Mouse (Mus musculus): Measurements from ENCODE around the gene Ctsz.
A peak's percentile ranks its signal among the peaks of the same experiment; 100 is the strongest.

The Ctsz gene

GRCm38 (mm10) chr2:174441898-174442297, 3.1 kb upstream of the Ctsz start:
- DNase-seq (ENCODE audit: low read depth, low spot score), result no peak

DNA sequence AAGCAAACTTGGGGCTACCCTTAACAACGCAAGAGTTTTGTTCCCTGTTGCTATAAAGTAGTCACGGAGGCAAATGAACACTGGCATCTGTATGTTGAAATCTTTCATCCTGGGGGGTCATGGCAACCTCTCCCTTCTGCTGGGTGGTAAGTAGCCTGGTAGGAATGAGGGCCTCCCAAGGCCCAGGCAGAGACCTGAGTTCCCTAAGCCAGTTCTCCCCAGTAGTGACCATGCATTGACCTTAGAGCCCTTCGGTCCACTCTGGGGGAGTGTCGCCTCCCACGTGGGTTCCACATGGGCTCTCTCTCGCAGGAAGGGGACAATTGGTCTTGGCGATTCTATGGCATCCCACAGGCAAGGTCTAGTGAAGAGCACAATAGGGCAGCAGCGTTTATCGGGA, 1.1 kb upstream of the Ctsz start:
- DNase-seq (ENCODE audit: low read depth, low spot score), result no peak

DNA sequence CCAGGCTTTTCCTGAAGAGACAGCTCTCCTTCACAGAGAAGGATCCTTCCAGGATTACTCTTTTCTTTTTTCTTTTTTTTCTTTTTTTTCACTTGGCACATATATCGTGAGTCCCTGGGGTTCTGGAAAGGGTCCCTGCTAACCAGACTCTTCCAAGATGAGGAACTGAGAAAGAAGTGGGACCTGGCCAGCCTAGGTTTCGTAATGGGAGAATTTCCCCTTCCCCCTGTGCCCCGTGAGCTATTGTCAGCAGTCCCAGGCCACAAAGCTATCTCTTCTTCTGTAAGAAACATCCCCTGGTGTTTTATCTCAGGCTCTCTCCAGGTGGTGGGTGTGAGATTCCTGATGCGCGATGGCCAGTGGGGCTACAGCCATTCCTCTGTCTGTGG, 605 bp upstream of the Ctsz start:
- no peak for DNase-seq (ENCODE audit: low read depth, low spot score)

- no peak for DNase-seq (ENCODE audit: low read depth, low spot score)
Measured at GRCm38 (mm10) chr2:174438181-174438580, 658 bp downstream of the Ctsz start.

DNA sequence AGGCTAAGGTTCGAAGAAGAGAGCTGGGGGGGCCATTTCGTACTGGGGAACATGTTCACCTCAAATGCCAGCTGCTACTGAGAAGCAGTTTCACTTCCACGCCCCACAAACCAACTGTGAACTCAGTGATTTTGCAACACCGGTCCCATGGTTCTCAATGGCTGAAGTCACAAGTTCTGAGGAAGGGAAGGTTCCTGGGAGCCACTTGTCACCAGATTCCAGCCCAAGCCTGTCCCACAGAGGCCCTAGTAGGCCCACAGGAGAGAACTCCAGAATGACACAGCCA, 1.2 kb downstream of the Ctsz start:
- DNase-seq (ENCODE audit: low read depth, low spot score), result no peak

DNA sequence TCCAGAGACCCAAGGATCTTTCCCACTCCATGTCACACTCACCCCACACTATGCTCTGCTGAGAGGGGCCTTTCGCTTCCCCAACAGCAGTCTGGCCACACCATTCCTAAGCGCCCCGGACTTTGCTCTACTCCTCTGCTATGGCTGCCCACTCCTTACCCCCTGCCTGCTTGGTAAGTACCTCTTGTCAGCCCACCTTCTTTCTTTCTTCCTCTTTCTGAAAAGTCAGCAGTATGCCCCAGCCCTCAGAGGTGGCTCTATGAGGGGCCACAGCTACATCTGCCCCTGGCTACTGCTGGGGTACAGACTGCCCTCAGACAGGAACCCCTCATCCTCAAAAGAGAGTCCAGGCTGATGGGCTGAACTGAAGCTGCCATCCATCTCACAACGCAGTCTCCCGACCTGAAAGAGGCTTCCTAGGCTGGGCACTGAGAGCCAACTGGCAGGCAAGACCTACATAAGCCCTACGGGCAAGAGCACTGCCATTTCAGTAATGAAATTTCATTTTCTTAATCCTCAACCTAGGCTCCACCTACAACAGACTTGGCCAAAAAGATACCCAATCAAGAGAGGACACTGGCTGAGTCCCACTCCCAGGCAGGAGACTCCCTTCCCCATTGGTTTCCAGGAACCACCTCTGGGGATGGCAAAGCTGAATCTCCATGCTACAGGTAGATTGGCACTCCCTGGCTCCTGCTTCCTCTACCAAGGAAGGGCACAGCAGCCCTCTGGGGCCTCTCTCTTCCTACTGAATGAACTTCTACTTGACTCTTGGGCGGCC, 1.7 kb downstream of the Ctsz start:
- no peak for DNase-seq (ENCODE audit: low read depth, low spot score)

- no peak for DNase-seq (ENCODE audit: low read depth, low spot score)
Measured at GRCm38 (mm10) chr2:174436076-174436701, 2.6 kb downstream of the Ctsz start.

DNA sequence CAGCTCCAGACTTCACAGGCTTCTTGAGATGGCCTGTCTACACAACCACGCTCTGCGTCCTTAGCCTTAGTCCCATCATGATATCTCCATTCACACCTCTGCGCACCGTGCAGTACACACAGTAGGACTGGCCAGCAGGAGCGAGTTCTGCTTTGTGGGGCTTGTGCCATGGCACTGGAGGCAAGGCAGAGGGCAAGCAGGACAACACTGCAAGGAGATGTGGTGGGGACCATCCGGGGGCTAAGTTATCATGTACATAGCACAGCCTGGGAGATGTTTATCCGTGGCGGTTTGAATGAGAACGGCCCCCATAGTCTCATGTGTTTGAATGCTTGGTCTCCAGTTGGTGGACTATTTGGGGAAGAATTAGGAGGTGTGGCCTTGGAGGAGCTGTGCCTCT, 3.9 kb downstream of the Ctsz start:
- no peak for DNase-seq (ENCODE audit: low read depth, low spot score)

DNA sequence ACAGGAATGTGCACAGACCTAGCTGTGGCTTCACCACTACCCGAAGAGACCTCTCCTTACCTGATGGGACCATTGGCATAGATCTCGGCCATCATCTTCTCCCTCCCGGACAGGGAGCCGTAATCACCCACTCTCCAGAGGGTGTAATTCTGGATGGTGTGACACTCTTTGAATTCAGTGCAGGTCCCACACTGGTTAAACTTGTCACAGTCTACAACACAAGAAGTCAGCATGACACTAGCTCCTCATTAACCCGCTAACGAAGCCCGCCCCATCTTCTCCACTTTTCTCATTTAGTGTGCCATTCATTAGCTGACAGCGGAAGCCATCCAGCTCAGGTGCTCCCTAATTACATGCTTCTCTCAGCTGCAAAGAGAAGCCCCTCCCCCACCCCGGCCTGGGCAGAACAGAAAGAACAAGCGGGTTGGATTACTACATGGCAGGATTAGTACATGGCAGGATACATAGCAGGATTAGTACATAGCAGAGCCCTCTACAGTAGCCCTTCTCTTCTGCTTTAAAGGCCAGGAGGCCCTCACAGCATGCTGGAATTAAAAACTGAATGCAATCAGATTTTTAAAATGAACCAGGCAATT, 9.7 kb downstream of the Ctsz start:
- DNase-seq (ENCODE audit: low read depth, low spot score), result no peak

DNA sequence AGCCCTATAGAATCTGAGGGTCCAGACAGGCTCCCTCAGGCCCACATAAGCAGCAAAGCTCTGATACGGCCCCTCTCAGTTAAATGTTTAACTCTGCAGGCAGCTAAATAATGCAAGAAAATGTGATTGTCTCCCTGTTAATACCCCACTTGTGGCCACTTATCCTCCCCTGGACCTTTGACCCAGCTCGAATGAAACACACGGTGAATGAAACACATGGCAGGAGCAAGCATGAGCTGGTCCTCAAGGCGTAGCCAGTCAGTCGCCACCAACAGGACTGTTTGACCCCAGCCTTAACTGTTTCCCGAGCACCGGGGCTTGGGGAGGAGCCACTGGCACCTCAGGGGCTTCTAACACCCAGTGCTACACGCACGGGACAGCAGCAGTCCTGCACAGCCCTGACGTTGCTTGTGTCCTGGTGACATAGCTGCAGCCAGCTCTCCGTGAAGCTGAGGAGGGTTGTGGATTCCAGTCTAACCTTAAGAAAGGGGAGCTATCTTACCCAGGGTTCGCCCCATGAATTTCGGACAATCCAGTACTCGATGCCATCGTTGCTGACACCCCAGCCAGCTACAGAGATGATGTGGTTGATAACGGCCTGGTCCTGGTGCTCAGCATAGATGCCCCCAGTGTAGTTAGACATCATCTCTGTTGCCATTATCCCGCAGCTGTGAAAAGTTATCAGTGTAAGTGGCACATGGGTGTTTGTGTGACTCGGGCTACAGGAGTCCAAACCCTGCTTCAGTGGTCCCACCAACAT, 10.6 kb downstream of the Ctsz start:
- no peak for DNase-seq (ENCODE audit: low read depth, low spot score)

DNA sequence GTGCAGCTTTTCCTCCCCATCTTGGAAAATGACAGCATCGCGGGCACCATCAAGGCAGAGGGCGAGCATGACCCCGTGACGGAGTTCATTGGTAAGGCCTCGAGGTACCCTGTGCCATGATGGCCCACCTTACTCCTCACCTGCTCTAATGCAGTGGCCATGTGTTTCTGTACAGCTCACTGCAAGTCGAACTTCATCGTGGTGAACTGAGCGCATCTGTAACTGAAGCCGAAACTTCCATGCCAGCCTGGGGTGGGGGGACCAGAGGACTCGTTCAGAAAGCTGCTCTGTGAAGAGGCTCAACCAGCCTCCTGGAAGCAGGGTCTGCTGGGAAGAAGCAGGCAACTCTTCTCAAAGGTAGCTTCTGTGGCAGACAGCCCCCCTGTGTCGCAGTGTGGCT, 12.0 kb downstream of the Ctsz start:
- no peak for DNase-seq (ENCODE audit: low read depth, low spot score)

DNA sequence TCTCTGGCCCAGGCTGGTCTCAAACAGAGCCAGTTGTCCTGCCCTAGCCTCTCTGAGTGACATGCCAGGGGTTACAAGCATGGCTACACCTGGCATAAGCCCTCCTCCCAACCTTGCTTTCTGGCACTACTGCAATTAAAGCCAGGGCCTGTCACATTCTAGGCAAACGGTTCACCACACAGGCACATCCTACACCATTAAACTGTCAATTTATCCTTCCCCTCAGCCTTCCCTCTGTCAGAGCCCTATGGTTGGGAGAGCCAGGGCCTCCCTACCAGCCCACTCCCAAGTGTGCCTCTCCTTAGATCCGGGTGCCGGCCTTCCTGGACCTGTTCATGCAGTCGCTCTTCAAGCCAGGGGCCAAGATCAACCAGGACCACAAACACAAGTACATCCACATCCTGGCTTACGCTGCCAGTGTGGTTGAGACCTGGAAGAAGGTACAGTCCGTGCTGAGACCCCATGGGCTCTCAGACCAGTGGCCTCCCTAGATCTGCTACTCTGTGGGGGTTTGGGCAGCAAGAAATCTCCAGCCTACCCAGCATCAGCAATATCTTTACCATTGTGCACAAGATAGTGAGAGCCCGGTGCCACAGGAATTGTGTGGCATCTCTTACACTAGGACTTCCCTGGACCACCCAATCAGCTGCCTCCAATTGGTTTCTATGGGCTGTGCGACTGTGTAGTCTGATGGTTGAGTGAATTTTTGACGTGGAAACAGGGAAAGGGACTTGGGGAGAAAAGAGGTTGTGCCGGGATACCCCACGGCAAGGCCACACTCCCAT, 14.3 kb downstream of the Ctsz start:
- DNase-seq (ENCODE audit: low read depth, low spot score), result no peak

DNA sequence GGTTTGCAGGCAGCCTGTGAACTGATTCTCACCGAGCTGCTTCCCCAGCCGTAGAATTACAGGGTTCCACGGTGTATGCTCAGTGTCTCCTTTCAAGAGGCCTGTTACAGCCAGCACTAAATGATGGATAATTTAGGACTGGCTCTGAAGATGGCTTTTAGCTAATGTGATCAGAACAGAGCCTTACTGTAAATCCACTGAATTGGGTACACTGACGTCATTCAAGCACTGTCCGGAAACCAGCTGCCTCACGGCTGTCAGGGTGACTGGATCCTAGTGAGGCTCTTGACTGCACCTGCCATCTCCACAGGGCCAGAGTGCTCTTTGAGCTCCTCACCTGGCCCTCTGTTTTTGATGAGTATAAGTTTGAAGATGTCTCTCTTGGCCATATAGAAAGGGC, 17.7 kb downstream of the Ctsz start:
- no peak for DNase-seq (ENCODE audit: low read depth, low spot score)

- peak; percentile 97 for DNase-seq (ENCODE audit: low read depth, low spot score)
Measured at GRCm38 (mm10) chr2:174415731-174416310, 23.0 kb downstream of the Ctsz start, which contains the start of gene Nelfcd. Gene Nelfcd (plus strand): TSS chr2:174415804.

- DNase-seq (ENCODE audit: low read depth, low spot score), result no peak
Measured at GRCm38 (mm10) chr2:174415001-174415730, 23.7 kb downstream of the Ctsz start.

DNA sequence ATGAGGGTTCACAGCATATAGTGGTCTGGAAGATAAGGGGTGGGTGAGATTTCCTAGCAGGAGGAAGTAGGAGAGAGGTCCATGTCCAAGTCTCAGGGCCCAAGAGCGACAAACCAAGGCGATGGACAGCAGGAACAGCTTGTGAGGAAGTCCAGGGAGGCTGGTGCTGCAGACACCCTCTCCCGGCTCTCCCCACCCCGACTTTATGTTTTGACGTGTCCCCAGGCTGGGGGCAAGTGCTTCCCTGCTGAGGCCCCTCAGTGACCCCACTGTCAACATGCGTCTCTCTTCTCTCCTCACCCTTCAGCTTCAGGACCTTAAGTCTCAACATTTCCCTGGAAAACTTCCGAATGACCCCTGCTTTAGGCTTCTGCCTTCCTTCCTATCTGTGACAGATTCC, 25.7 kb downstream of the Ctsz start:
- no peak for DNase-seq (ENCODE audit: low read depth, low spot score)

DNA sequence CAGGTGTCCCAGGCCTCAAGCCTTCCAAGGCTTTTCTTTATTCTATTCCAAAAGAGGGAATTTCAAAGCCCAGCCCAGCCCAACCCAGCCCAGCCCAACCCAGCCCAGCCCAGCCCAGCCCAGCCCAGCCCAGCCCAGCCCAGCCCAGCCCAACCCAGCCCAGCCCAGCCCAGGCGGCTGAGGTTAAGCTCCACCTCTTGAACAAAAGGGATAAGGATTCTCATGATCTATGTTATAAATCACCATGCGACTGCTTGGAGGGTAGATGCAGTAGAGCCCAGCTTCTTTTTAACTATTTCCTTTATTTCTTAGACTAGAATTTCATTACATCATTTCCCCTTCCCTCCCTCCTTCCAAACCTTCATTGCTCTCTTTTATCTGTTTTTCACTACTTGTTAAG, 28.6 kb downstream of the Ctsz start:
- no peak for DNase-seq (ENCODE audit: low read depth, low spot score)

DNA sequence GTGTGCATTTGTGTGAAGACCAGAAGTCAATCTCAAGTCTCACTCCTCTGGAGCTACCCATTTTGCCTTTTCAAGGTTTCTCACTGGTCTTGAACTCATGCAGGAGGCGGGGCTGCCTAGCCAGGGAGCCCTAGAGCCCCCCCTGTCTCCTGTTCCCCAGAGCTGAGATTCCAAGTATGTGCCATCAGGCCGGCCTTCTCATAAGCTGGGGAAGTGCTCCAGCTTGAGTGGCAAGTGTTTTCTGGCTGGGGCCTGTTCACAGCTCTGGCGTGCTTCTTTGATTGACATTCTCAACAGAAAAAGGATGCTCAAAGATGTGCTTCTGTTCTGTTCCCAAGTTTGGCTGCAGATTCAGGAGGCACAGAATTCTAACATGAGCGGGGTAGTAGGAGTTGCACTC, 38.4 kb downstream of the Ctsz start:
- no peak for DNase-seq (ENCODE audit: low read depth, low spot score)

DNA sequence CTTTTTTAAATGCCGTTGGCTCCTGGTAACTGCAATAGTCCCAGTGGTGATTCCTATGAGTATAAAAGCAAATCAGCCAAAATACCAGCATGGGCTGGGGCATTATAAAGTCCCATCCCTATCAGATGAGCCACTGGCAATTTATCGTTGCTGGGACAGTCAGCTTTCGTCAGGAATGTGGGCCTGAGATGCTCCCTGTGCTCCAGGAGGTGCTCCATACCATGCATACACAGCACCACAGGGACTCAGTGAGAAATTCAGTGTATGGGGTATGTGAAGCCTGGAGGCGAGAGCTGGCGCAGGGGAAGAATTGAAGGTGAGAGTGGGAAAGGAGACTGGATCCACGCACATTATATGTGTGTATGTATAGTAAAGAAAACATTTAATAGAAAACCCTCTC, 41.0 kb downstream of the Ctsz start:
- DNase-seq (ENCODE audit: low read depth, low spot score), result no peak

GRCm38 (mm10) chr2:174397065-174397464, 41.8 kb downstream of the Ctsz start:
- no peak for DNase-seq (ENCODE audit: low read depth, low spot score)

GRCm38 (mm10) chr2:174396643-174397042, 42.2 kb downstream of the Ctsz start:
- no peak for DNase-seq (ENCODE audit: low read depth, low spot score)
